Mouse (Mus musculus) embryo, embryonic 9.5 days (tissue): ENCODE measurements around the gene Mfn2.

ENCODE experiments used
- DNase-seq: peaks from one replicate; pipeline ENCODE4 v3.0.0-alpha.2; 2017; ENCODE audit errors: extremely low spot score

The Mfn2 gene

GRCm38 (mm10) chr4:147918459-147919121 lies 14.1 kb upstream of the Mfn2 start:
- peak; percentile 38 for DNase-seq

- DNase-seq, result no peak
These were observed 5.0 kb upstream of the Mfn2 start for GRCm38 (mm10) chr4:147909486-147909885.

DNA sequence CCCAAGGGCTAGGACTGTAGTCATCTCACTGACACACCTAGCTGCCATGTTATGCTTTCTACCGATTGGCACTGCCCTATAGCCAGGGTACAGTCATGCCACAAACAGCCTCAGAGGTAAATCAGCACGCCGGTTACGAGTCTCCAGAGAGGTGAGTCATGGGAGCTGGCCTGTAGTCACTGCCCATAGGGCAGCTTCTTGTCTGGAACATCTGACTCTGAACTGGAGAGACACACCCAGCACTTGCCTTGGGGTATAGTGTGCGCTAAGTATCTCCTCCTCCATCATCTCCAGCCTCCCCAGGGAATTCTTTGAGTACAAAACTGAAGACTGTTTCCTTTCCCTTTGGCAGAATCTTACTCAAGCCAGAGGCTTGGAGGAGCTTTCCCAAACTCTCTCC lies 1.7 kb upstream of the Mfn2 start:
- DNase-seq, result no peak

DNA sequence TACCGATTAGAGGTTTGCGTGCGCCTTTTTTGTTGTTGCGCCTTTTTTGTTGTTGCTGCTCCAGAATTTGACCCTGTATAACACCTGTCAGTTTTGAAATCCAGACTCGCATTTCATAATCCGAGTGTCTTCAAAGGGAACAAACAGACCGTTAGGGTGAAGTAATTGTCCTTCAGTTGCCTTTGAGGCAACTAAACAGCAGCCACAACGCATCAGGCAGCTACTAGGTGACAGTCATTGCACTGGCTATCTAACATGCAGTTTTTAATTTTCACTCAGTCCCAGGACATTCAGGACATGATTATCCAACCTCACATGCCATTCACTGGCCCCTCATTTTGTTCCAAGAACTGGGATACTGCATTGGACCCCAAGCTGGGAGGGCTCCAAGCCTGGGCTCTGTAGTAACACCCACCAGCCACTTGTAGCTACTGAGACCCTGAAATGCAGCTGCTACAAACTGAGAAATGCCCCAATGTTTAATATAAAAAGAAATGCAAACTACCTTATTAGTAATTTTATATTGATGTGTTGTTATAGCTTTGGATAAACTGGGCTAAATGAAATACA lies 671 bp upstream of the Mfn2 start:
- DNase-seq, result no peak

DNA sequence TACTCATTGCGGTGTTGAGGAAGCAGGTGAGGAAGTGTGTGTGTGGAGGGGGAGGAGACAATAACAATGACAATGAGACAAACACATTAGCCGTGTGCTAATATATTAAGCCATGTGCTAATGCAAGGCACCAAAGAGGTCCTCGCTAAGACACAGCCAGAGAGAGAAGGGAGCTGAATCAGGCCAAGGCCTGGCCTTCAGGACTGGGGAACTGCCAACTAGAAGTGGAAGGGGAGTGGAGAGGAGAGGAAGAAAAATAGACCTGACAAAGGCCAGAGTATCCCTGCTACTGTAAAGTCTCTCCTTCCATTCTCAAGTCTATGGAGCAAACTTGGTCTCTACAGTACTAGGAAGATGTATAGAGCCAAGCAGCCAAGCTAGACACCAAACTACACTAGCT lies 903 bp downstream of the Mfn2 start:
- DNase-seq, result no peak

GRCm38 (mm10) chr4:147902906-147903500 lies 1.5 kb downstream of the Mfn2 start:
- no peak for DNase-seq

DNA sequence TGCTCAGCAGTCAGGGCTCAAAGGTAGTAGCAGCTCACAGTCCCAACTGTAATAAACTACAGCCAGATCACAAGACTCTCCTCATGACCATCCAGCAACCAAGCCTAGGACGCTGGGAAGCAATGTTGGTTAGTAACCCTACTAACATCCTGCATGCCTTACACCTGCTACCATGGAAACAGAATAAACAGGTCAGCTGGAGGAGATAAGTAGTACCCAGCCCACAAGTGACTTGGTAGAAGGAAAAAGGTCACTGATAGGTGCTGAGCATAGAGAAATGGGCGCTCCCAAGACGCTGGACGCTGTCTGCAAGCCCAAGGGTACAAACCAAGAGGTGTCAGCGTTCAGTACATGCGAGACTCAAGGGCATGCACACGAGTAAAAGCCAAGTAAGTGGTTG lies 4.1 kb downstream of the Mfn2 start:
- no peak for DNase-seq

- no peak for DNase-seq
These were observed 7.2 kb downstream of the Mfn2 start for GRCm38 (mm10) chr4:147897348-147897747.

DNA sequence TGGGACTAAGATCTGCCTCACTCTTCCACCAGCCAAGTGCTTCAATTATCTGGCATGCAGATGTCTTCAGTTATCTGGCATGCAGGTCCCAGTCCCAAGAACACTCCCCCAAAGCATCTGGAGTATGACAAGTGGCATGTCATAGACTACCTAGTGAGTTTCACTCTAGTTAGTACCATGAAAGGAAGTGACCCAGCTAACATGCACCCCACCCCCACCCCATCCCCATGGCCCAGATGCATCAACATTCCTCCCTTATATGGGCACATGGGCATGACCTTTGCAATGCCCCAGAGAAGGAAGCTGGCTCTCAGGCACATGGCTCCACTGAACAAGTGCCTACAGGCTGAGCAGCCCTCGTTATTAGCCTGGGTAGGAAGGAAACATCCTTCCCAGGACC lies 8.1 kb downstream of the Mfn2 start:
- DNase-seq, result no peak

DNA sequence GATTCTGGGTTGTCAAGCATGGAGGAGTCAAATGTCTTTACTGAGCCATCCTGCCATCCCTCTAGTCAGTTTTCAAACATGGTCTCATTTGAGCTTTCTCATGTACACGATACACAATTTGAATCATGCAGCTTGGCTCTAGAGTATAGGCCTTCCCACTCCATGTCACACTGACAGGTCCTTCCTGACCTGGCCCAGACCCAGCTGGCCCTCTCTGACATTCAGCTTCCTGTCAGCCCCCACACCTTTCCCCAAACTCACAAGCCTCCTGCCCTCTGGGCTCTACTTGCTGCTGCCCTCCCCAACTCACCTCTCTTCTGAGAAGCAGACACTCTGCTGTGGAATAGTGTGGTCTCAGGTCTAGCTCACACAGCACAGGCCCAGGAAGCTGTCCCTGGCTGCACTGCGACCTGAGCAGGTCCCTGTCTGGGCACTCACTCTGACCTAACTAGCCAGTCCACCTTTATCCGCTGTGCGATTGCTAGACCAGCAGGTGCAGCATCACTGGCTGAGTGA lies 8.6 kb downstream of the Mfn2 start:
- no peak for DNase-seq

DNA sequence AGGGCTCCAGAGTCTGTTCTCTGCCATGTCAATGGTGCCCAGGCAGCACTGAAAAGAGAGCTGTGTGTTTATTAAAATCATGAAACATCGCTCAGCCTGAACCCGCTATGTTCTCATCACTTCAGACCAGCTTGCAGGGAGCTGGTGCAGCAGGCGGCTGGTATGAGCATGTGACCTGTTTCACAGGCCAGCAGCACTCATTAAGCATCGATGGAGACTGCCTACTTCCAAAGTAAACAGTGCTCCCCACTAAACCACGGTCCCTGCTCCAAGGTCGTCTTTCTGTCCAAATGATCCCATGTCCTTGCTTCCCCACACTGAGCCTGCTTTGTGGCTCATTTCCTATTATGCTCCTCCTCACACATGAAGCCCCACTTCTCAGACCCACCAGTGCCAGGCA lies 14.2 kb downstream of the Mfn2 start:
- DNase-seq, result no peak

GRCm38 (mm10) chr4:147888237-147888636 lies 16.3 kb downstream of the Mfn2 start:
- DNase-seq, result no peak

DNA sequence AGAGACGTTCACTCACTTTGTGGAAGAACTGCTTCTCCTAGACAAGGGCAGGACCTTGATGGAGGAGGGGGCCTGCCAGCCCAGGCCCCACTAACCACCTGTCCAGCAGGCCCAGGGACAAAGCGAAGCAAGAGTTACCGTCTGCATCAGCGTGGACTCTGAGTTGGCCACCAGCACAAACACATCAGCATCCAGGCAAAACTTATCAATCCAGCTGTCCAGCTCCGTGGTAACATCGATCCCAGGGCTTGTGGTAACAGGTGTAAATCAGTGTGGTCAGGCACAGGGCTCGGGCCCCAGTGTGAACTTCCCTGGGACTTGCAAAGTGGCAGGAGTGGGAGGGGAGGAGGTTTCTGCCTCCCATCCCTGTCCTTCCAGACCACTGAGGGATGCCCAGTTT lies 17.2 kb downstream of the Mfn2 start:
- DNase-seq, result no peak

- DNase-seq, result no peak
These were observed 18.3 kb downstream of the Mfn2 start for GRCm38 (mm10) chr4:147886158-147886557.

- DNase-seq, result no peak
These were observed 20.4 kb downstream of the Mfn2 start for GRCm38 (mm10) chr4:147884138-147884537.

DNA sequence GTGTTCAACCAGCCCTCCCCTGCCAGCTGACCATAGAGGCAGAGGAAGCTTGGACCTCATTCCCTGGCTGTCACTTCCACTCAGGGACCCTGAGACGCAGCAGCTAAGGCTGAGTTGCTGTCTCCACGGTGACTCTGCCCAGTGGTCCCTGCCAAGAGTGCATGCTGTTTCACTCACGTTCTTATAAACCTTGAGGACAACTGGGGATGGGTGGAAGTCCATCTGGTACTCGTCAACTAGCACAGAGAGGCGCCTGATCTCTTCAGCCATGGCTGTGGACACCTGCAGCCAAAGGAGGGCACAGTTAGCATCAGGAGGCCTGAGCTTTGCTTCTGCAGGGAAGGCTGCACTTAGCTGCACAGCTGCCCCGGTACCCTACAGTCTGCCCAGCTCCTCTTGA lies 21.5 kb downstream of the Mfn2 start:
- DNase-seq, result no peak

- DNase-seq, result no peak
These were observed 22.7 kb downstream of the Mfn2 start for GRCm38 (mm10) chr4:147881792-147882191.

GRCm38 (mm10) chr4:147879865-147880264 lies 24.6 kb downstream of the Mfn2 start:
- DNase-seq, result no peak

GRCm38 (mm10) chr4:147879456-147879855 lies 25.0 kb downstream of the Mfn2 start:
- no peak for DNase-seq

DNA sequence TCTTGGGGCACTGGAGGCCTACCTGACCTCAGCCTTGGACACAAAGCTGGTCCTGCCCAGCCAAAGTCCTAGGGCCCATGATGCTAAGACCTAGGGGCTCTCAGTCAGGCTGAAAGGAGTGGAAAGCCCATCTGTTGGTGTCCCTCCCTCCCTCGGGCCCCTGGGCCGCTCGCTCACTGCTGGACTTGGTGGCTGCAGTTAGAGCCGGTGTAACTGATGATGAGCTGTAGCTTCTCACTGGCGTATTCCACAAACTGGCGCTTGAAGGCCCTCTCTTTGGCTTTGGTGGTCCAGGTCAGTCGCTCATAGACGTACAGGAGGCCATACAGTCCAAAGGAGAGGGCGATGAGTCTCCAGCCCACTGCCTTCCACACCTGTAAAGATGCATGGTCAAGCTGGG lies 26.0 kb downstream of the Mfn2 start:
- no peak for DNase-seq

GRCm38 (mm10) chr4:147875852-147876575 lies 28.5 kb downstream of the Mfn2 start:
- no peak for DNase-seq

DNA sequence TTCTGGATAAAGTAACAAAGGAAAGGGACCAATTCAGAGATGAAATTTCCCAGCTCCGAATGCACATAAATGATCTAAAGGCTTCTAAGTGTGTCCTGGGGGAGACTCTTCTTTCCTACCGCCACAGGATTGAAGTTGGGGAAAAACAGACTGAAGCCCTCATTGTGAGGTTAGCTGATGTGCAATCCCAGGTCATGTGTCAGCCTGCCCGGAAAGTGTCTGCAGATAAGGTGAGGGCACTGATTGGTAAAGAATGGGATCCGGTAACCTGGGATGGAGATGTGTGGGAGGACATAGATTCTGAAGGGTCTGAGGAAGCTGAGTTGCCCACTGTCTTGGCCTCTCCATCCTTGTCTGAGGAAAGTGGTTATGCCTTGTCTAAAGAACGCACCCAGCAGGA lies 35.3 kb downstream of the Mfn2 start:
- DNase-seq, result peak; percentile 39
